Mouse (Mus musculus) brain, embryonic 14.5 days (tissue): Measurements from ENCODE around the gene H2al1b. TPM values are rescaled to one million over a fixed set of nuclear protein-coding genes. Genes with fewer than 3 reads are reported as not detected.
A peak's percentile ranks its signal among the peaks of the same experiment; 100 is the strongest.
"Not testable (repeated sequence)": the region's sequence is repeated elsewhere in the genome, so short reads cannot be mapped to it uniquely, and the experiment has no call there.

Experiments
- DNase-seq: peaks from one replicate; pipeline ENCODE4 v3.0.0-alpha.2; 2011; ENCODE audit warnings: low read depth
- CTCF ChIP-seq: fragments of 200-500 bp; IDR thresholded peaks from 2 replicates; pipeline ENCODE4 v1.5.1; 2012; ENCODE audit warnings: inconsistent platforms, mild to moderate bottlenecking, moderate library complexity, borderline replicate concordance; ENCODE audit not compliant: insufficient read depth, insufficient read length; ENCODE audit errors: extremely low read depth
- POLR2A ChIP-seq: fragments of 200-500 bp; IDR thresholded peaks from 2 replicates; pipeline ENCODE4 v1.6.1; 2012; ENCODE audit warnings: mild to moderate bottlenecking, inconsistent platforms, borderline replicate concordance; ENCODE audit not compliant: poor library complexity, insufficient read depth, insufficient read length, severe bottlenecking; ENCODE audit errors: extremely low read depth
- polyA plus RNA-seq: library from polyadenylated mRNA; depleted of rRNA; stranded (reverse); fragments of >200 nt; gene quantifications from 2 replicates; pipeline ENCODE4 v1.2.3, GENCODE M21; 2012; rRNA removed

The H2al1b gene
- polyA plus RNA-seq = not detected in 2 replicates

- DNase-seq = not testable (repeated sequence)
These were observed at the start of gene H2al1b for GRCm38 (mm10) chrX:11302132-11302531. Gene H2al1b (plus strand): TSS chrX:11302432.

GRCm38 (mm10) chrX:11254062-11254461, 48.2 kb upstream of the H2al1b start:
- no peak for TF ChIP-seq POLR2A
- no peak for TF ChIP-seq CTCF
- DNase-seq = no peak

- no peak for DNase-seq
- TF ChIP-seq POLR2A = no peak
- no peak for TF ChIP-seq CTCF
These were observed 47.6 kb upstream of the H2al1b start for GRCm38 (mm10) chrX:11254521-11255207.

- TF ChIP-seq CTCF (no peak), POLR2A (no peak)
- DNase-seq = no peak
These were observed 46.5 kb upstream of the H2al1b start for GRCm38 (mm10) chrX:11255564-11256360.

- TF ChIP-seq CTCF (no peak), POLR2A (no peak)
- no peak for DNase-seq
These were observed 37.3 kb upstream of the H2al1b start for GRCm38 (mm10) chrX:11264918-11265317.

- TF ChIP-seq CTCF = no peak
- TF ChIP-seq POLR2A = no peak
- DNase-seq = no peak
These were observed 34.4 kb upstream of the H2al1b start for GRCm38 (mm10) chrX:11267791-11268190.

GRCm38 (mm10) chrX:11269074-11269473, 33.2 kb upstream of the H2al1b start:
- TF ChIP-seq CTCF (no peak), POLR2A (no peak)
- peak; percentile 68 for DNase-seq

- DNase-seq = no peak
- no peak for TF ChIP-seq POLR2A
- TF ChIP-seq CTCF = no peak
These were observed 29.0 kb upstream of the H2al1b start for GRCm38 (mm10) chrX:11273190-11273589.

GRCm38 (mm10) chrX:11277083-11277482, 25.1 kb upstream of the H2al1b start:
- TF ChIP-seq CTCF = no peak
- TF ChIP-seq POLR2A = no peak
- no peak for DNase-seq

GRCm38 (mm10) chrX:11280741-11281140, 21.5 kb upstream of the H2al1b start:
- TF ChIP-seq POLR2A (no peak), CTCF (no peak)
- DNase-seq = no peak

- DNase-seq = peak; percentile 22
These were observed 13.8 kb upstream of the H2al1b start for GRCm38 (mm10) chrX:11288306-11288882.

More at GRCm38 (mm10) chrX:11288306-11288882, 13.8 kb upstream of the H2al1b start:
- TF ChIP-seq POLR2A (no peak), CTCF (no peak)
